Mouse (Mus musculus) right cerebral cortex, postnatal 4 days (tissue): Measurements from ENCODE around the gene Gli3.

Experiments used
- DNase-seq: peaks from one replicate; pipeline ENCODE4 v3.0.0-alpha.2; 2022

Gene Gli3

GRCm38 (mm10) chr13:15561441-15561840, 98.4 kb downstream of the Gli3 start:
- DNase-seq: no peak

GRCm38 (mm10) chr13:15570908-15571568, 108.0 kb downstream of the Gli3 start:
- DNase-seq: peak; percentile 13

- DNase-seq: no peak
Measured at GRCm38 (mm10) chr13:15577133-15577917, 114.3 kb downstream of the Gli3 start.

GRCm38 (mm10) chr13:15580458-15580857, 117.4 kb downstream of the Gli3 start:
- DNase-seq: no peak

GRCm38 (mm10) chr13:15585941-15586340, 122.9 kb downstream of the Gli3 start:
- DNase-seq: no peak

GRCm38 (mm10) chr13:15588278-15589272, 125.5 kb downstream of the Gli3 start:
- DNase-seq: peak; percentile 25

- DNase-seq: no peak
Measured at GRCm38 (mm10) chr13:15590326-15590933, 127.4 kb downstream of the Gli3 start.

GRCm38 (mm10) chr13:15596667-15597066, 133.6 kb downstream of the Gli3 start:
- DNase-seq: no peak

- DNase-seq: no peak
Measured at GRCm38 (mm10) chr13:15599741-15600140, 136.7 kb downstream of the Gli3 start.

- DNase-seq: no peak
Measured at GRCm38 (mm10) chr13:15602161-15602560, 139.1 kb downstream of the Gli3 start.

GRCm38 (mm10) chr13:15602677-15603221, 139.7 kb downstream of the Gli3 start:
- no peak for DNase-seq

GRCm38 (mm10) chr13:15604074-15604473, 141.0 kb downstream of the Gli3 start:
- DNase-seq: no peak

GRCm38 (mm10) chr13:15617423-15617822, 154.4 kb downstream of the Gli3 start:
- DNase-seq: no peak

- DNase-seq: no peak
Measured at GRCm38 (mm10) chr13:15618051-15618692, 155.1 kb downstream of the Gli3 start.

- no peak for DNase-seq
Measured at GRCm38 (mm10) chr13:15621009-15621408, 158.0 kb downstream of the Gli3 start.

- DNase-seq: no peak
Measured at GRCm38 (mm10) chr13:15624490-15625353, 161.7 kb downstream of the Gli3 start.

GRCm38 (mm10) chr13:15641548-15641947, 178.5 kb downstream of the Gli3 start:
- DNase-seq: no peak

- DNase-seq: no peak
Measured at GRCm38 (mm10) chr13:15660502-15660901, 197.5 kb downstream of the Gli3 start.

- DNase-seq: no peak
Measured at GRCm38 (mm10) chr13:15662375-15662774, 199.3 kb downstream of the Gli3 start.

- no peak for DNase-seq
Measured at GRCm38 (mm10) chr13:15664580-15665201, 201.7 kb downstream of the Gli3 start.
